Mouse (Mus musculus) embryo, embryonic 10.5 days (tissue): ENCODE results near the gene Samm50.

Source experiments
- DNase-seq: peaks from one replicate; pipeline ENCODE4 v3.0.0-alpha.2; 2015; ENCODE audit warnings: low spot score

Gene Samm50

GRCm38 (mm10) chr15:84211564-84211963 is 19.5 kb downstream of the Samm50 start:
- no peak for DNase-seq

- DNase-seq = peak; percentile 95
Measured at GRCm38 (mm10) chr15:84212031-84212755, 20.2 kb downstream of the Samm50 start.

- no peak for DNase-seq
Measured at GRCm38 (mm10) chr15:84212756-84213105, 20.7 kb downstream of the Samm50 start.

GRCm38 (mm10) chr15:84213162-84213739 is 21.2 kb downstream of the Samm50 start:
- no peak for DNase-seq

GRCm38 (mm10) chr15:84214476-84214875 is 22.4 kb downstream of the Samm50 start:
- DNase-seq = no peak

GRCm38 (mm10) chr15:84215273-84215672 is 23.2 kb downstream of the Samm50 start:
- no peak for DNase-seq

GRCm38 (mm10) chr15:84216026-84216425 is 24.0 kb downstream of the Samm50 start:
- no peak for DNase-seq

GRCm38 (mm10) chr15:84216461-84217084 is 24.5 kb downstream of the Samm50 start:
- DNase-seq = peak; percentile 79

GRCm38 (mm10) chr15:84217969-84218782 is 26.1 kb downstream of the Samm50 start:
- no peak for DNase-seq

GRCm38 (mm10) chr15:84218783-84219271 is 26.8 kb downstream of the Samm50 start:
- peak; percentile 72 for DNase-seq

- no peak for DNase-seq
Measured at GRCm38 (mm10) chr15:84221539-84221938, 29.5 kb downstream of the Samm50 start.

- DNase-seq = peak; percentile 66
Measured at GRCm38 (mm10) chr15:84223423-84223822, 31.4 kb downstream of the Samm50 start.

GRCm38 (mm10) chr15:84224779-84225178 is 32.7 kb downstream of the Samm50 start:
- DNase-seq = no peak

- no peak for DNase-seq
Measured at GRCm38 (mm10) chr15:84226918-84227317, 34.9 kb downstream of the Samm50 start.

GRCm38 (mm10) chr15:84230661-84231060 is 38.6 kb downstream of the Samm50 start:
- no peak for DNase-seq

- no peak for DNase-seq
Measured at GRCm38 (mm10) chr15:84231113-84231712, 39.2 kb downstream of the Samm50 start.

GRCm38 (mm10) chr15:84231721-84232561 is 39.9 kb downstream of the Samm50 start, which contains the start of gene Parvb:
Parvb (plus strand) TSS chr15:84232043.
- DNase-seq = peak; percentile 74

- no peak for DNase-seq
Measured at GRCm38 (mm10) chr15:84232609-84233008, 40.6 kb downstream of the Samm50 start.

GRCm38 (mm10) chr15:84234794-84235581 is 42.9 kb downstream of the Samm50 start:
- no peak for DNase-seq

GRCm38 (mm10) chr15:84235646-84236045 is 43.6 kb downstream of the Samm50 start:
- DNase-seq = no peak
